Mouse (Mus musculus) kidney, adult 2 months (tissue): Measurements from ENCODE around the gene Vmn1r169. TPM values are rescaled to one million over a fixed set of nuclear protein-coding genes. Genes with fewer than 3 reads are reported as not detected.
"Not testable (repeated sequence)": the region's sequence is repeated elsewhere in the genome, so short reads cannot be mapped to it uniquely, and the experiment has no call there.

Source experiments
- DNase-seq: peaks from one replicate; pipeline ENCODE4 v3.0.0; 2021
- H3K27ac ChIP-seq: fragments of 200-500 bp; 2 replicates; pipeline ENCODE4 v1.5.1; 2012; ENCODE audit warnings: low read depth, low read length, control low read depth, inconsistent platforms; ENCODE audit not compliant: insufficient read depth
- H3K27me3 ChIP-seq: fragments of 200-500 bp; replicated peaks from 2 replicates; pipeline ENCODE4 v1.6.1; 2012; ENCODE audit warnings: mild to moderate bottlenecking, moderate library complexity, low read length, inconsistent platforms; ENCODE audit not compliant: control insufficient read depth, insufficient read depth
- H3K36me3 ChIP-seq: fragments of 200-500 bp; 2 replicates; pipeline ENCODE4 v1.6.1; 2012; ENCODE audit warnings: mild to moderate bottlenecking, moderate library complexity, low read length, inconsistent platforms; ENCODE audit not compliant: control insufficient read depth, insufficient read depth
- H3K4me1 ChIP-seq: fragments of 200-500 bp; 2 replicates; pipeline ENCODE4 v1.6.1; 2011; ENCODE audit warnings: low read length; ENCODE audit not compliant: control insufficient read depth, insufficient read depth
- H3K4me3 ChIP-seq: fragments of 200-500 bp; 2 replicates; pipeline ENCODE4 v1.5.1; 2011; ENCODE audit warnings: mild to moderate bottlenecking, low read depth, low read length, control low read depth; ENCODE audit not compliant: insufficient read depth
- WGBS: fragments of 180-500 bp; shearing (Covaris S2); methylation state at CpG from one replicate; pipeline ENCODE4 v1.1.7; 2018; 5-methylcytosine and 5-hydroxymethylcytosine counted together
- polyA plus RNA-seq: library from polyadenylated mRNA; depleted of rRNA; stranded (reverse); fragments of >200 nt; gene quantifications from 2 replicates; pipeline ENCODE4 v1.2.3, GENCODE M21; 2012; rRNA removed

The Vmn1r169 gene
- not detected in 2 replicates for polyA plus RNA-seq

GRCm38 (mm10) chr7:23575226-23575625, at the start of gene Vmn1r169:
Vmn1r169 (plus strand) TSS chr7:23575526.
- not testable (repeated sequence) for H3K36me3 ChIP-seq, DNase-seq, H3K27ac ChIP-seq, H3K27me3 ChIP-seq, H3K4me1 ChIP-seq, H3K4me3 ChIP-seq
- 62% methylated on average over 1 of the region's 2 CpGs for WGBS

GRCm38 (mm10) chr7:23539432-23539831, 35.9 kb upstream of the Vmn1r169 start, which contains the start of gene Vmn1r168:
Vmn1r168 (plus strand) TSS chr7:23539732.
- H3K27ac ChIP-seq, H3K4me1 ChIP-seq, H3K36me3 ChIP-seq, DNase-seq, H3K4me3 ChIP-seq, H3K27me3 ChIP-seq: not testable (repeated sequence)
- WGBS, result no CpG with 5 or more reads among the region's 1 CpGs

- not testable (repeated sequence) for H3K4me3 ChIP-seq, H3K36me3 ChIP-seq, H3K4me1 ChIP-seq, H3K27ac ChIP-seq, H3K27me3 ChIP-seq, DNase-seq
- 23% methylated on average over 1 of the region's 1 CpGs for WGBS
Observed at GRCm38 (mm10) chr7:23605875-23606274, 30.5 kb downstream of the Vmn1r169 start, which contains the start of gene Vmn1r170. Vmn1r170 (plus strand) TSS chr7:23606175.

Other genes with a start within 250 kb of the Vmn1r169 start
- not detected in 2 replicates for gene Nlrp5, start 189.6 kb upstream of the Vmn1r169 start, polyA plus RNA-seq
- gene Vmn1r167, start 68.3 kb upstream of the Vmn1r169 start, polyA plus RNA-seq, result not detected in 2 replicates
- not detected in 2 replicates for gene Vmn1r168, start 35.8 kb upstream of the Vmn1r169 start, polyA plus RNA-seq
- gene Vmn1r170, start 30.6 kb downstream of the Vmn1r169 start, polyA plus RNA-seq, result not detected in 2 replicates
- not detected in 2 replicates for gene Vmn1r171, start 55.2 kb downstream of the Vmn1r169 start, polyA plus RNA-seq
- gene Vmn1r172, start 82.8 kb downstream of the Vmn1r169 start, polyA plus RNA-seq, result not detected in 2 replicates
- not detected in 2 replicates for gene Vmn1r173, start 125.2 kb downstream of the Vmn1r169 start, polyA plus RNA-seq
- gene Vmn1r174, start 176.7 kb downstream of the Vmn1r169 start, polyA plus RNA-seq, result not detected in 2 replicates
- gene Vmn1r175, start 235.1 kb downstream of the Vmn1r169 start, polyA plus RNA-seq, result not detected in 2 replicates